Mouse (Mus musculus) common myeloid progenitor, adult 5-6 weeks (primary cell): ENCODE data around the gene Olfr1348. TPM values are rescaled to one million over a fixed set of nuclear protein-coding genes. Genes with fewer than 3 reads are reported as not detected.
"Not testable (repeated sequence)": the region's sequence is repeated elsewhere in the genome, so short reads cannot be mapped to it uniquely, and the experiment has no call there.

ENCODE experiments used
- ATAC-seq: replicated peaks from 2 replicates; pipeline ENCODE4 v1.8.0; 2016; ENCODE audit warnings: low read depth, mild to moderate bottlenecking, moderate TSS enrichment, inconsistent platforms; ENCODE audit not compliant: poor library complexity, severe bottlenecking
- total RNA-seq: library from RNA; stranded (forward); fragments of 200-1000, 187-1606 nt; gene quantifications from 2 replicates; pipeline ENCODE4 v1.2.3, GENCODE M21; 2017

Olfr1348 gene
- not detected in 2 replicates for total RNA-seq

DNA sequence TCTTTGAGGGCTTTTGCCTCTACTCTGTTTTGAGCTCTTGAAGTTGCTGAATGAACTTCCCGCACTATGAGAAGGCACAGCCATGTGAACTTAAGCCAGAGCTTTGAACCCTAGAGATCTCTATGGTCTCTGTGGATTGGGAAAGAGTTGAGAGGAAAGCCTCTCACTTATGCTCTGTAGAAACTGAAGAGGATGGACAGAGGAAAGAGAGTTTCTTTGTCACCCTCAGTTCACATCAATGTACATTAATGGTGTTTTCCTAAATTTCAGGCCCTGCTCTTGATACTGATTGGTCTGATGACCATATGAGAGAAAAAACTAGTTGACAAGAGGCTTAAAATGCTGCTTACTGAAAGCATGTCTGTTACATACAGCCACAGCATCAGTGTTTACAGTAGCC is at the start of gene Olfr1348:
Gene Olfr1348 (minus strand): TSS at position 101 of the 400 bp plus-strand sequence.
- no peak for ATAC-seq

DNA sequence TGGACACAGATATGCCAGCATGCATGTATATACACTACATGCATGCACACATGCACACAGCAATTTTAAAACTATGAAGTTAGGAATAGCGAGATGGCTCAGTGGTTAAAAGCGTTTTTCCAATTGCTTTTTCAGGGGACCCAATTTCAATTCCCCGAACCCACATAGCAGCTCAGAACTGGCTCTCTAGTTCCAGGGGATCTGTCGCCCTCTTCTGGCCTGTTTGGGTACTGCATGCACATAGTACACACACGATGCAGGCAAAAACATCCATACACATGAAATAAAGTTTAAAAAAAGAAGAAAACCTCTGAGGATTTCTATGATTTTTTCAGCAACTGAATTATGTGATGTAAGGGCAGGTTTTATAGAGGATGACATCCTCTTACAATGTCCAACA is 17.6 kb upstream of the Olfr1348 start:
- ATAC-seq = no peak

DNA sequence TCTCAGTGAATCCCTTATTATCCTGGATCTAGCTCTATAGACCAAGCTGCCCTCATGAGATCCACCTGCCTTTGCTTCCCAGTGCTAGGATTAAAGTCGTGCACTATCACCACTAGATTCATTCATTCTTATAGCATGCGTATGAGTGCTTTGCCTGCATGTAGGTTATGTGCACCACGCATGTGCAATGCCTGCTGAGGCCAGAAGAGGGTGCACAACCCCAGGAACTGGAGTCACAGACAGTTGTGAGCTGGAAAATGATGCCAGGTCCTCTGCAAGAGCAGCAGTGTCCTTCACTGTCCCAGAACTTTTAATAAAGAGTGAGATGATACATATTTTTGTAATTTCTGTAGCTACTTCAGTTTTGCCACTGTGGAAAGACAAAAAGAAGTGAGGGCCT is 16.5 kb upstream of the Olfr1348 start:
- ATAC-seq = no peak

DNA sequence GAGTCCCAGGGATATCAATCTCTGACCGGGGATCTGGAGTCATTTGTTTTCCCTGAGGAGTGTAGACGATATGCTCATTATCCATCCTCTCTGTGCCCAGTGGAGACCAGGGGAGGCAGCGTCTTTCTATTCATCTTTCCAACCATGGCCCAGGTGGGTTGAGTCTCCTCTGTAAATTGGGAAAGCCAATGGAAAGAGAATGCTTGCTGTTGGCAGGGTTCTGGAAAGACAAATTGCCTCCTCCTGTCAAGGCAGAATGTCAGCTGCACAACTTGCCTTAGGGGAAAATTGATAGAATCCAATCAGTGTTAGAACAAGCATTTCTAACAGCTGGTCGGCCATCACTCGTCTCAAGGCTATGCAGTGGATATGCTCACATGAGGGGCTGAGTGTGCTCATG is 14.3 kb upstream of the Olfr1348 start, which contains the start of gene Olfr1349:
Gene Olfr1349 (minus strand): TSS at position 101 of the 400 bp plus-strand sequence.
- no peak for ATAC-seq

DNA sequence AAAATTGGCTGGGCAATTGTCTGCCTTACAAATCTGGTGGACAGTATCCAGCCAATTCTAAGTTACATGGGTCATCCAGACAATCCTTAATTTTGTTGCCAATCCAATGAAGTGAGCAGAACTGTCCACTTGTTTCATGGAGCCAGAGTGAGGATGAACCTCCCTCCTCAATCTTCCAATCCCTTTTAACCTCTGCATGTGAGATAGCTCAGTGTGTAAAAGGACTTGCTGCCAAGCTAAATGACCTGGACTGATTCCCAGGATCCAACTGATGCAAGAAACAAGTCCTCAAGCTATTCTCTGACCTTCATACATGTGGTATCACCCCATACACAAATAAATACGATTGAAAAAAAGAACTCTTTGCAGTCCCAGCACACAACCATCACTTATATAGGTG is 13.1 kb upstream of the Olfr1348 start:
- ATAC-seq = no peak

DNA sequence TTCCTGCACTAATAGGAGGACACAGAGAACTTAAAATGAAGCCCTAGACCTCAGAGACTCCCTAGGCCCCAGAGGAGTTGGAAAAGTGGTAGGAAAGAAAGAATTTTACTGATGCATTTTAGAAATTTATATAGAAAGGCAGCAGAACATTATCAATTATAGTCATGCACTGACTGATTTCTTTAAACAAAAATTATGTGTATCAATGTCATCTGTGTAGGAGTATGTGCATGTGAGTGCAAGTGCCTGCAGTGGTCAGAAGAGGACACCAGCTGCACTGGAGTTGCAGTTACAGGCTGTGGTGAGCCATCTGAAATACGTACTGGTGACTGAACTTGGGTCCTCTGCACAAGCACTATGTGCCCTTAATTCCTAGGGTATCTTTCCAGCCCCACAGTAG is 8.9 kb downstream of the Olfr1348 start, which contains the start of gene Olfr1347:
Gene Olfr1347 (minus strand): TSS at position 101 of the 400 bp plus-strand sequence.
- ATAC-seq = no peak

DNA sequence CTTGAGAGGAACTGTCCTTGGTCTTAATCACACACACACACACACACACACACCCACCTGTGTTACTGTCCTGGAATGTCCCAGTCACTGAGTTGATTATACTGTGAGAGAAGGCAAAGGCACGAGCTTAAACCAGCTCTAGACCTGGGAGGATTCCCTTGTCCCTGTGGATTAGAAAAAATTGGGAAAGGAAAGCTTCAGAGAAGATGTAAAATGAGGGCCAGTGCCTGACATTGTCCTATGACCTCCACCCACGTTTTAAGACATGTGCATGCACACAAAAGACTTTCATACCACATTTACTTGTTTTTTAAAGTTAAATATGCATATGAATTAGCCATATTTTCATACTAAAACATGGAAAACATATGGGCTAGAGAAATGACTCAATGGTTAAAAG is 21.7 kb downstream of the Olfr1348 start, which contains the start of gene Olfr5:
Gene Olfr5 (minus strand): TSS at position 101 of the 400 bp plus-strand sequence.
- no peak for ATAC-seq

DNA sequence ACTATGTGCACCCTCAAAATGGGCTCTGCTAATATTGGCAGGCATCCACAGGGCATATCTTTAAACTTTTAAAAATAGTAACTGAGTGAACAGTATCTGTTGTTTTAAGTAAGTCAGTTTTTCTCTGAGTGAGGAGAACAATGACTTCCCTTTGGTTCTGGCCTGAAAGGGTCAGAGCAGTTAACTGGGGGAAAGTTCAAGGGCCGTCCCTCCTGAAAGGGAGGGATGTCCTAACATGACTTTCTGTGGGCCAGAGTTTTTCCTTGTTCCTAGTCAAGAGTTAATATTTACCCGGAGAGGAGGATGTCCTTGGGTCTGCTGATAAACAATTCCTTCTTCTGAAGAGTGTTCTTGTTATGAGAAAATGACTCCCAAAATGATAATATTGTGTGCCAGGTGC is 30.9 kb downstream of the Olfr1348 start:
- not testable (repeated sequence) for ATAC-seq

DNA sequence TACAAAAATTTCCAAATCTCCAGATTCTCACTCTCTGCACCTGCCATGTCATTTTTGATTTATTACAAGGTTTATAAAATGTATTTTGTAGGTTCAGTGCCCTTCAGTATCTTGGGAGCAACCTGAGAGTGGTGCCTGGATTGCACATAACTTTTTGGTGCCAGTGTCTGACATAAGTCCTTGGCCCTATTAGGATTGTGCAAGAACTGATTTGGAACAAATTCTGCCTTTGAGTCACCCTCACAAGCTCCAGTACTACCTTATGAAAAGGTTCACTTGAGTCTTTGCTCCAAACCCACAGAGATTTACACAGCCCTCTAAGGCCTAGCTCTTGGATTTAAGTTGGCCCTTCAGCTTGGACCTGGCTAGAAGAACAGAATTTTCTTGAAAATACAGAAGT is 41.6 kb downstream of the Olfr1348 start, which contains the start of gene Olfr1346:
Gene Olfr1346 (plus strand): TSS at position 151 of the 400 bp plus-strand sequence.
- no peak for ATAC-seq

DNA sequence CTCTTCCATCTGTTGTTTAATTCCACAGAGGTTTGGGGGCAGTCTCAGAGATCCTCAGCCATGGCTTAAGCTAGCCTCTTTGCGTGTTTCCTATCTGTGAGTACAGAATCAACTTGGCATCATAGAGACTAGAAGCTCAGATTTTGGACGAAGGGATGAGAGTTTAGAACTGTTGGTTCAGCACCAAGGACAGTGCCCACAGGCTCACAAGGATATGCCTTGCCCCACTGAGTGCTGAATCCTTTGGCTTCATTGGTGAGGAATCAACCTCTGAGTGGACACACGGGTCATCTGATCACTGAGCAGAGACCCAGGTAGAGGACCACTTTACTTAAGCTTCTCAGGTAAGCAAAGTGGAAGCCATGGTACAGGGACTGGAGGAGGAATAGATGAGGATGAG is 52.1 kb downstream of the Olfr1348 start:
- no peak for ATAC-seq

DNA sequence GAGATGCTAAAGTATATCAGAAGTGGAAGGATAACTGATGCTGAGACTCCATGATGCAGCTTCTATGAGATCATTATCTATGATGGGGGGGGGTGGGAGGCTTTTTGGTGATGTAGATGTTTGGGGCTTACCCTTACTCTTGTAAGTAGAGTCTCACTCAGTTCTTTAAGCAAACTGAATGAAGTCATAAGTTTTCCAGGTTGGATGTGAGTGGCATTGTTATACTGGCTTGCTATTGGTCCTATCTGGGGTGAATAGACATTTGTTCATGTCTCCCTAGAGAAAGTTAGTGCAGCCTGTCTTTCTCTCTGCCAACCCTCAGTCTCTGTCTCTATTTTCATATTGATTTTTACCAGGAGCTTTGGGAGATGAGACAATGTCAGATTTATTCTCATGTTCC is 52.7 kb downstream of the Olfr1348 start, which contains the start of gene Olfr1336:
Gene Olfr1336 (plus strand): TSS at position 301 of the 400 bp plus-strand sequence.
- no peak for ATAC-seq

Other genes starting within 250 kb of the Olfr1348 start
- 5.7 and 7.8 TPM in 2 replicates for gene Zfp667, start 222.2 kb downstream of the Olfr1348 start, total RNA-seq
- gene Zfp583, start 177.5 kb downstream of the Olfr1348 start, total RNA-seq = 3.1 and 3.7 TPM in 2 replicates
- gene Gm3854, start 165.0 kb downstream of the Olfr1348 start, total RNA-seq = 0.39 and 1.2 TPM in 2 replicates
- gene Zfp78, start 145.5 kb downstream of the Olfr1348 start, total RNA-seq = 7.7 and 8.2 TPM in 2 replicates
- gene Zfp28, start 125.5 kb downstream of the Olfr1348 start, total RNA-seq = 1.4 and 2.1 TPM in 2 replicates
- gene Smim17, start 110.0 kb downstream of the Olfr1348 start, total RNA-seq = not detected in 2 replicates
- gene Gm20715, start 98.5 kb downstream of the Olfr1348 start, total RNA-seq = not detected in 2 replicates
- gene Olfr1344, start 70.1 kb downstream of the Olfr1348 start, total RNA-seq = not detected in 2 replicates
- gene Olfr1336, start 52.6 kb downstream of the Olfr1348 start, total RNA-seq = not detected in 2 replicates
- gene Olfr1346, start 41.6 kb downstream of the Olfr1348 start, total RNA-seq = not detected in 2 replicates
- not detected in 2 replicates for gene Olfr5, start 21.8 kb downstream of the Olfr1348 start, total RNA-seq
- not detected in 2 replicates for gene Olfr1347, start 9.0 kb downstream of the Olfr1348 start, total RNA-seq
- gene Olfr1349, start 14.2 kb upstream of the Olfr1348 start, total RNA-seq = not detected in 2 replicates
- not detected in 2 replicates for gene Olfr1350, start 56.1 kb upstream of the Olfr1348 start, total RNA-seq
- gene Zim1, start 187.7 kb upstream of the Olfr1348 start, total RNA-seq = not detected in 2 replicates
- gene Peg3, start 221.7 kb upstream of the Olfr1348 start, total RNA-seq = not detected in 2 replicates
- gene Usp29, start 221.8 kb upstream of the Olfr1348 start, total RNA-seq = not detected in 2 replicates